Mouse (Mus musculus) testis, adult 2 months (tissue): ENCODE data around the gene Gm17334. TPM values are rescaled to one million over a fixed set of nuclear protein-coding genes. Genes with fewer than 3 reads are reported as not detected.

Experiments
- H3K27ac ChIP-seq: fragments of 200-500 bp; 2 replicates; pipeline ENCODE4 v1.5.1; 2012; ENCODE audit warnings: low read depth, low read length; ENCODE audit not compliant: control insufficient read depth, insufficient read depth
- H3K27me3 ChIP-seq: fragments of 200-500 bp; 2 replicates; pipeline ENCODE4 v1.6.1; 2012; ENCODE audit warnings: mild to moderate bottlenecking, low read length, moderate library complexity; ENCODE audit not compliant: control insufficient read depth, insufficient read depth
- H3K36me3 ChIP-seq: fragments of 200-500 bp; 2 replicates; pipeline ENCODE4 v1.6.1; 2012; ENCODE audit warnings: mild to moderate bottlenecking, low read length; ENCODE audit not compliant: control insufficient read depth, insufficient read depth
- H3K4me1 ChIP-seq: fragments of 200-500 bp; 2 replicates; pipeline ENCODE4 v1.6.1; 2012; ENCODE audit warnings: low read length; ENCODE audit not compliant: control insufficient read depth, insufficient read depth
- H3K4me3 ChIP-seq: fragments of 200-500 bp; 2 replicates; pipeline ENCODE4 v1.5.1; 2012; ENCODE audit warnings: low read depth, mild to moderate bottlenecking, low read length, moderate library complexity, mixed read lengths; ENCODE audit not compliant: control insufficient read depth
- CTCF ChIP-seq: fragments of 200-500 bp; IDR thresholded peaks from 2 replicates; pipeline ENCODE4 v1.5.1; 2012; ENCODE audit warnings: low read depth, mild to moderate bottlenecking, inconsistent platforms, low read length, moderate library complexity; ENCODE audit not compliant: control insufficient read depth, insufficient read depth, insufficient replicate concordance
- POLR2A ChIP-seq: fragments of 200-500 bp; IDR thresholded peaks from 2 replicates; pipeline ENCODE4 v1.6.1; 2012; ENCODE audit warnings: low read depth, mild to moderate bottlenecking, inconsistent platforms, low read length, moderate library complexity; ENCODE audit not compliant: control insufficient read depth
- polyA plus RNA-seq: library from polyadenylated mRNA; depleted of rRNA; stranded (reverse); fragments of >200 nt; gene quantifications from 2 replicates; pipeline ENCODE4 v1.2.3, GENCODE M21; 2012; rRNA removed

Gene Gm17334
- polyA plus RNA-seq, 1 experiment: not detected

- TF ChIP-seq CTCF: no peak
- TF ChIP-seq POLR2A: no peak
- H3K27ac ChIP-seq: no peak overlapping the region
- H3K27me3 ChIP-seq: no peaks in the 10 kb centered on the region
These were observed 37.9 kb downstream of the Gm17334 start for GRCm38 (mm10) chr11:53734970-53735681.

GRCm38 (mm10) chr11:53734431-53734830 lies 38.6 kb downstream of the Gm17334 start:
- Histone ChIP-seq H3K4me1 (peaks cover 24% of the 10 kb centered on the region), H3K27me3 (no peaks in the 10 kb centered on the region), H3K27ac (no peak overlapping the region), H3K4me3 (no peak overlapping the region), H3K36me3 (no peaks in the 10 kb centered on the region)
- TF ChIP-seq POLR2A: no peak
- TF ChIP-seq CTCF: no peak

More at GRCm38 (mm10) chr11:53734970-53735681, 37.9 kb downstream of the Gm17334 start:
- peak overlapping the region; percentile 65 for H3K4me3 ChIP-seq
- no peaks in the 10 kb centered on the region for H3K36me3 ChIP-seq
- peaks cover 24% of the 10 kb centered on the region for H3K4me1 ChIP-seq

- Histone ChIP-seq H3K4me1 (peaks cover 24% of the 10 kb centered on the region), H3K27me3 (no peaks in the 10 kb centered on the region), H3K27ac (no peak overlapping the region), H3K4me3 (no peak overlapping the region), H3K36me3 (no peaks in the 10 kb centered on the region)
- TF ChIP-seq POLR2A (no peak), CTCF (no peak)
These were observed 39.2 kb downstream of the Gm17334 start for GRCm38 (mm10) chr11:53733824-53734223.

- H3K27me3 ChIP-seq: no peaks in the 10 kb centered on the region
- H3K4me3 ChIP-seq: no peak overlapping the region
- peaks cover 20% of the 10 kb centered on the region for H3K4me1 ChIP-seq
- no peak for TF ChIP-seq CTCF
- no peak for TF ChIP-seq POLR2A
- H3K27ac ChIP-seq: no peak overlapping the region
- no peaks in the 10 kb centered on the region for H3K36me3 ChIP-seq
These were observed 40.7 kb downstream of the Gm17334 start for GRCm38 (mm10) chr11:53732244-53732643.

DNA sequence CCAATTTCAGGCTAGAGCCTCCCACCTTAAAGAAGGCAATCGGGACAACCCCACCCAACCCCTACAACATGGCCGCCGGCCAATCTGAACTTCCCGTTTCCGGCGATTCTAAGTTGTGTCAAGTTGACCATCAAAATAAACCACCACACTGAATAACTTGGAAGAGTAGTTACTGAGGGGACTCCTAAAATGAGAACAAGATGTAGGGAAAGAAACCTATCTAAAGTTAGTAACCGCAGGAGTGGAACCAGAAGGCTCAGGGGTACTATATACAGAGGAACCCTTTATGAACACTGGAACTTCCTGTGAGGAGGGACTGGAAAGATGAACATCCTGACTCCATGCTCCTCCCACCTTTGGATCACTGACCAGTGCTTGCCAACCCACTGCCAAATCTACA lies 41.5 kb downstream of the Gm17334 start:
- Histone ChIP-seq H3K27ac (no peak overlapping the region), H3K4me1 (peaks cover 12% of the 10 kb centered on the region), H3K4me3 (no peak overlapping the region), H3K27me3 (no peaks in the 10 kb centered on the region), H3K36me3 (no peaks in the 10 kb centered on the region)
- TF ChIP-seq CTCF: no peak
- no peak for TF ChIP-seq POLR2A

Other genes with a start within 250 kb of the Gm17334 start
- 26.2 and 31.0 TPM in 2 replicates for gene Kif3a, start 205.8 kb downstream of the Gm17334 start, polyA plus RNA-seq
- not detected in 2 replicates for gene Il4, start 154.5 kb downstream of the Gm17334 start, polyA plus RNA-seq
- 0.96 and 1.1 TPM in 2 replicates for gene Il13, start 138.5 kb downstream of the Gm17334 start, polyA plus RNA-seq
- 3.0 and 3.2 TPM in 2 replicates for gene Rad50, start 65.9 kb downstream of the Gm17334 start, polyA plus RNA-seq
- gene Il5, start 52.4 kb downstream of the Gm17334 start, polyA plus RNA-seq: 0.23 and 0.27 TPM in 2 replicates
- gene Irf1, start 3.2 kb downstream of the Gm17334 start, polyA plus RNA-seq: 3.4 TPM in 2 replicates
- gene Gm12216, start 86.1 kb upstream of the Gm17334 start, polyA plus RNA-seq: 0.91 and 0.93 TPM in 2 replicates
- gene Slc22a5, start 118.5 kb upstream of the Gm17334 start, polyA plus RNA-seq: 20.7 and 21.7 TPM in 2 replicates
- gene Slc22a21, start 207.1 kb upstream of the Gm17334 start, polyA plus RNA-seq: 67.2 and 68.6 TPM in 2 replicates